Mouse (Mus musculus): ENCODE data around the gene Rln3. TPM values are rescaled to one million over a fixed set of nuclear protein-coding genes. Genes with fewer than 3 reads are reported as not detected.

Rln3 gene
- 0.39 TPM in 1 of 2 replicates, not detected in the other for polyA plus RNA-seq (2015; fragmentation: Nextera tagmentation; extraction: Ambion mirVana)

DNA sequence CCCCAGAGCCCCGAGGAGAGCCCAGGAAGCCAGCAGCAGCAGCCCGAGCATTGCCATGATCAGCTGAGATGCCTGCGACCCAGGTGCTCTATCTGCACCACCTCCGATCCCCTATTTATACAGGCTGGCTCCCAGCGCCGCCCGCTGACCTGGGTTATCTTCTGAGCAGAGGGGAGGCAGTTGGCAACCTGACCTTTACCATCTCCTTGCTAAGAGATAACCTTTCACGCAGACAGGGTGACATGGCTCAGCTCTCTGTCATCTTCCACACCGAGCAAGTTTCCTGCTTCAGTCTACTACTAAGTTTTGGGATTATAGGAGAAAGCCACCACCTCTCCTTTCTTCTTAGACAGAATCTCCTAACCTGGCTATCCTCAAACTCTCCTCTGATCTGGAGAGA lies at the start of gene Rln3:
Gene Rln3, minus strand, starts transcription at position 101 of the 400 bp plus-strand sequence.
- Histone ChIP-seq H3K4me3 (peak within 1 kb of the TSS; percentile 4; the same call in 1 of the 2 replicates), H3K9ac (no peak within 1 kb of the TSS), H3K36me3 (no peaks in the 10 kb centered on the region), H3K4me1 (replicated peaks) (peaks cover 17% of the 10 kb centered on the region), H3K27me3 (peaks cover 35% of the 10 kb centered on the region), H3K4me2 (peak within 1 kb of the TSS; percentile 35), H3K9me3 (replicated peaks) (no peaks in the 10 kb centered on the region), H3K27ac (no peak within 1 kb of the TSS)
- ATAC-seq (replicated peaks; ENCODE audit: insufficient number of reproducible peaks, insufficient read depth, low FRiP score, low read depth) = no peak
- WGBS = 6% methylated on average over 9 of the region's 9 CpGs

GRCm38 (mm10) chr8:84090585-84090984 lies 45.8 kb upstream of the Rln3 start:
- no peak overlapping the region for H3K4me3 ChIP-seq
- 88% methylated on average over 8 of the region's 8 CpGs for WGBS
- no peak overlapping the region for H3K27ac ChIP-seq
- H3K4me1 ChIP-seq (replicated peaks) = no peaks in the 10 kb centered on the region
- no peak overlapping the region for H3K9ac ChIP-seq
- H3K4me2 ChIP-seq = no peak overlapping the region
- ATAC-seq (replicated peaks; ENCODE audit: insufficient number of reproducible peaks, insufficient read depth, low FRiP score, low read depth) = no peak
- no peaks in the 10 kb centered on the region for H3K9me3 ChIP-seq (replicated peaks)
- no peaks in the 10 kb centered on the region for H3K27me3 ChIP-seq
- peaks cover 45% of the 10 kb centered on the region for H3K36me3 ChIP-seq

DNA sequence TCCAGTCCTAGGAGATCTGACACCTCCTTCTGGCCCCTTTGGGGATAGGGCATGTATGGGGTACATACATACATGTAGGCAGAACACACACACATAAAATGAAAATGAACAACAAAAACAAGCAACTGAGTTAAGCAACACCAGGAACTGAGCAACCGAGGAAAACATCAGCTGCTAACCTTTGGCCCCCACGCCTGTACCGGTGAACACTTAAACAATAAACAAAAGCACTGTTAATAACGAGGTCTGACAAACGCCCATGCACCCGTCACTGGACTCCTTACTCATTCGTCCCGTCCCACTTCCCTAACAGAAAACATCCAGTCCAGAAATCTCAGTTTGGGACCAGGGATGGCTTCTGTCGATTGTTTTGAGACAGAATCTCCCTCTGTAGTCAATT lies 44.5 kb upstream of the Rln3 start:
- no peak for ATAC-seq (replicated peaks; ENCODE audit: insufficient number of reproducible peaks, insufficient read depth, low FRiP score, low read depth)
- Histone ChIP-seq H3K4me1 (replicated peaks) (0 out of 2 replicates have a peak, but pooled peaks cover 2% of the 10 kb centered on the region), H3K27ac (no peak overlapping the region), H3K36me3 (peaks cover 35% of the 10 kb centered on the region; the same call in 1 of the 2 replicates), H3K9me3 (replicated peaks) (no peaks in the 10 kb centered on the region), H3K4me3 (no peak overlapping the region), H3K9ac (no peak overlapping the region), H3K4me2 (no peak overlapping the region), H3K27me3 (no peaks in the 10 kb centered on the region)
- WGBS = 80% methylated on average over 9 of the region's 9 CpGs

DNA sequence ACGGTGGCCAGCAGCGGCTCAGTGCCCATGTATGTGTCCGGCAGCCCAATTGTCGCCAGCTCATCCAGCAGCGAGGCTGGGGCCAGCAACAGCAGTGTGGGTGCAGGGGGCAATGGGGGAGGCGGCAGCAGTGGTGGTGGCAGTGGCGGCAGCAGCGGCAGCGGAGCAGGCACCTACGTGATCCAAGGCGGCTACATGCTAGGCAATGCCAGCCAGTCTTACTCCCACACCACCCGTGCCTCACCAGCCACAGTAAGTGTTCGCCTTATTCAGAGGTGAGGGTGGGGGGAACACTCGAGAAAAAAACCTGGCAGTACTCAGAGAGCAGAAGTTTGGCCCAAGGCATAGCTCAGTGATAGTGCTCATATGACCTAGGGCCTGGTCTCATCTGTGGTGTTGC lies 43.0 kb upstream of the Rln3 start:
- WGBS = 92% methylated on average over 14 of the region's 14 CpGs
- H3K9me3 ChIP-seq (replicated peaks) = no peaks in the 10 kb centered on the region
- no peak overlapping the region for H3K27ac ChIP-seq
- no peak for ATAC-seq (replicated peaks; ENCODE audit: insufficient number of reproducible peaks, insufficient read depth, low FRiP score, low read depth)
- H3K4me2 ChIP-seq = no peak overlapping the region
- H3K9ac ChIP-seq = no peak overlapping the region
- no peaks in the 10 kb centered on the region for H3K27me3 ChIP-seq
- H3K4me1 ChIP-seq (replicated peaks) = 0 out of 2 replicates have a peak, but pooled peaks cover 2% of the 10 kb centered on the region
- H3K4me3 ChIP-seq = no peak overlapping the region
- H3K36me3 ChIP-seq = peaks cover 40% of the 10 kb centered on the region; the same call in 1 of the 2 replicates

DNA sequence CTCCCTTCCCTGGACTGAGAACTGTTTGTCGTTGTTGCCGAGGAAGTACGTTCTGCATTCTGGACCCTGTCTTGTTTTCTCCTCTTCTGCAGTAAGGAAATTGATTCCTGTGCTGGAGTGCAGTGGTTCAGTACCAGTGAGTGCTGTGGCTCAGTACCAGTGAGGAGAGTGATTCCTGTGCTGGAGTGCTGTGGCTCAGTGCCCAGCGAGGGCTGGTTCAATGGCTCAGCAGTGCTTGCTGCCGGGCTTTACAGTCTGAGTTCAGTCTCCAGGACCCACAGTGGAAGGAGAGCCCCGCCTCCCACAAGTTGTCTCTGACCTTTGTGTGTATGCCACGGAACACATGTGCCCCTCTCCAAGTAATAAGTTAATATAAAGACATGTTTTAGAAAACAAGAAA lies 42.4 kb upstream of the Rln3 start:
- no peak for ATAC-seq (replicated peaks; ENCODE audit: insufficient number of reproducible peaks, insufficient read depth, low FRiP score, low read depth)

DNA sequence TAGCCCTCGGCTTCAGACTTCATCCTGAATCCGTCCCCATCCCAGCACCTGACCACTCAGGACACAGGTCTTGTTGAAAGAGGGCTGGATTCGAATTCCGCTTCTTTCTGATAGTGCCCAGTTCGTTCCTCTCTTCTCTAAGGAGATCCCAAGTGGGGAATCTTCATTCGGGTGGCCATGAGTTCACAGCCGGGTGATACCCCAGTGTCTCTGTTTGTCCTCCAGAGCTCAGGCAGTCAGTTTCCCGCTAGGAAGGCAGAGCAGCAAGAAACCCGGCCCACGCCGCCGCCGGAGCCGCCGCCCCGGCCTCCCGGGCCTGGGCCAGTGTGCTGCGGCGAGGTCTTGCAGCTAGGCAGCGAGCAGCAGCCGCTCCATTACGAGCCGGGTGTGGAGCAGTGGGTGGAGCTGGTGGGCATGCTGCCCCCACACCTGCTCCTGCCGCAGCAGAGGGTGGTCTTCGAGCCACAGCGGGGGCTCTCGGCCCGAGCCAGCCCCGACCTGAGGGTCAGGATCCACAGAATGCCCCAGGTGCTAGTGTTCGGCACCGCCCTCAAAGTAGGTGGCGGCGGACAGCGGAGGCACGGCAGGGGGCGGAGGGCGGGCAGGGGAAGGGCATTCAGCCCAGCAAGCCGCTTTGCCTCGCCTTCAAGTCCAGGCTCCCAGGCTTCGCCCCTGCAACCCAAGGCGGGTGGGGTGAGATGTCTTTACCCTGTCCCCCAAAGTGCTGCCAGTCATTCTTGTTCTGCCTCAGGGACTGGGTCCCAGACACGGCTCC lies 39.7 kb upstream of the Rln3 start:
- Histone ChIP-seq H3K4me1 (replicated peaks) (0 out of 2 replicates have a peak, but pooled peaks cover 2% of the 10 kb centered on the region), H3K9me3 (replicated peaks) (no peaks in the 10 kb centered on the region), H3K27me3 (no peaks in the 10 kb centered on the region), H3K4me2 (peak overlapping the region; percentile 37), H3K36me3 (peaks cover 54% of the 10 kb centered on the region), H3K4me3 (no peak overlapping the region), H3K9ac (no peak overlapping the region), H3K27ac (no peak overlapping the region)
- no peak for ATAC-seq (replicated peaks; ENCODE audit: insufficient number of reproducible peaks, insufficient read depth, low FRiP score, low read depth)
- WGBS = 62% methylated on average over 42 of the region's 42 CpGs

More for the DNA sequence above, 42.4 kb upstream of the Rln3 start:
- WGBS = 87% methylated on average over 7 of the region's 7 CpGs
- H3K36me3 ChIP-seq = peaks cover 41% of the 10 kb centered on the region; the same call in 1 of the 2 replicates
- no peak overlapping the region for H3K4me2 ChIP-seq
- H3K4me3 ChIP-seq = no peak overlapping the region
- no peaks in the 10 kb centered on the region for H3K9me3 ChIP-seq (replicated peaks)
- no peaks in the 10 kb centered on the region for H3K27me3 ChIP-seq
- no peak overlapping the region for H3K9ac ChIP-seq
- H3K4me1 ChIP-seq (replicated peaks) = 0 out of 2 replicates have a peak, but pooled peaks cover 2% of the 10 kb centered on the region
- no peak overlapping the region for H3K27ac ChIP-seq

GRCm38 (mm10) chr8:84083829-84084241 lies 39.0 kb upstream of the Rln3 start:
- Histone ChIP-seq H3K4me2 (no peak overlapping the region), H3K4me3 (no peak overlapping the region), H3K9ac (no peak overlapping the region), H3K36me3 (peaks cover 54% of the 10 kb centered on the region), H3K9me3 (replicated peaks) (no peaks in the 10 kb centered on the region), H3K4me1 (replicated peaks) (peaks cover 7% of the 10 kb centered on the region), H3K27me3 (no peaks in the 10 kb centered on the region), H3K27ac (no peak overlapping the region)
- WGBS = 47% methylated on average over 8 of the region's 8 CpGs
- ATAC-seq (replicated peaks; ENCODE audit: insufficient number of reproducible peaks, insufficient read depth, low FRiP score, low read depth) = no peak

DNA sequence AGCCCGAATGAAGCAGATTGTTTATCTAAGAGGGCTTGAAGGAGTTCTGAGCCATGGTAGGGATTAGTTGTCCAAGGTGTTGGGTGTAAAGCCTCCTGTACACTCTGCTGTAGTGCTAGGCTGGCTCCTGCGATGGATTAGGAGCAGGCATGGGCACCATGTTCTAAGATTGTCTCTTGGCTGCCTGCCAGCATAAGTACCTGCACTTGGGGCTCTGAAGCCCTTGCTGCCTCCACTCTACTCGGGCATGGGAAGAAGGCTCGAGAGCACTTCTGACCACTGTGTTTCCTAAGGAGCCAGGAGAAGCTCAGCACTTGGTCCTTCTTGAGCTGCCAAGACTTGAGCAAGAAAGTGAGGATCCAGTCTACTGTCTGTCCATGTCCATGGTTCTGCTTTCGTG lies 34.4 kb upstream of the Rln3 start:
- H3K9ac ChIP-seq = no peak overlapping the region

DNA sequence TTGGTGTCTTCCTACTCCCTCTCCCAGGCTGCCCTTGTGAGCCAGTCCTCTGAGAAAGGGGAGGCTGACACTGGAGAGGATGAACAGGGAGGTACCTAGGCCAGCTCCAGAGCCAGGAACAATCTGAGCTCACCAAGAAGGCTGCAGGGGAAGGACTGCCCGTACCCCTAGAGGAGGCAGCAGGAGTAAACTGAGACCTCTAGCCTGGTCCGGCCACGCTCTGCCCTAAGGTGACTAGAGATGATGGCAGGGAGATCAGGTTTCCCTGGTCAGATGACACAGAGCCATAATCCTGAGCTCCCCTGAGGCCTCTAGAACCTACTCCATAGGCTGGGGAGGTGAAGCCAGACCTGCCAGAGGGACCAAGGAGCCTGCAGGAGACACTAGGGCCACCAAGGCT lies 32.0 kb upstream of the Rln3 start:
- H3K4me2 ChIP-seq = no peak overlapping the region
- H3K4me3 ChIP-seq = no peak overlapping the region
- peaks cover 19% of the 10 kb centered on the region for H3K4me1 ChIP-seq (replicated peaks)
- ATAC-seq (replicated peaks; ENCODE audit: insufficient number of reproducible peaks, insufficient read depth, low FRiP score, low read depth) = no peak
- H3K9ac ChIP-seq = no peak overlapping the region
- no peaks in the 10 kb centered on the region for H3K9me3 ChIP-seq (replicated peaks)
- no peak overlapping the region for H3K27ac ChIP-seq
- H3K27me3 ChIP-seq = no peaks in the 10 kb centered on the region
- peaks cover 19% of the 10 kb centered on the region for H3K36me3 ChIP-seq
- WGBS = 80% methylated on average over 3 of the region's 3 CpGs

More for the DNA sequence above, 34.4 kb upstream of the Rln3 start:
- Histone ChIP-seq H3K4me3 (no peak overlapping the region), H3K36me3 (peaks cover 42% of the 10 kb centered on the region), H3K9me3 (replicated peaks) (no peaks in the 10 kb centered on the region), H3K27me3 (no peaks in the 10 kb centered on the region), H3K4me2 (no peak overlapping the region), H3K27ac (no peak overlapping the region), H3K4me1 (replicated peaks) (peaks cover 8% of the 10 kb centered on the region)
- 45% methylated on average over 5 of the region's 5 CpGs for WGBS
- no peak for ATAC-seq (replicated peaks; ENCODE audit: insufficient number of reproducible peaks, insufficient read depth, low FRiP score, low read depth)

DNA sequence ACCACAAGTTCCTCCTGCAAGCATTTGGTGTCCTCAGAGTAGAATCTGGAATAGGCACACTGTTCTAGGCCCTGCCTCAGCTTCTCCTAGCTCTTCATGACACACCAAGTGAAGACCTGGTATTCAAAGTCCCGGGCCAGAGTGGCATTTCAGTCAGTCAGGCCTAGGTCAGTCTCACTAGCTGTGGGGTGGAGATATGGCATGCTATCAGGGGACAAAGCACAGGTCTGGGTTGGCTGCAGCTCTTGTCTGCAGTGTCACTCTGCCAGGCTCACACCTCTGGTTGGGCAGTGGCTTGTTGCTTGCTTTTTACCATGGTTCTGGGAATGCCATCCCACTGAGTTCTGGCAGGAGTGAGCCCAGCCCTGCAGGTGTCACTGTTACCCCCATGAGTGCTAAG lies 31.6 kb upstream of the Rln3 start:
- 81% methylated on average over 1 of the region's 1 CpGs for WGBS
- ATAC-seq (replicated peaks; ENCODE audit: insufficient number of reproducible peaks, insufficient read depth, low FRiP score, low read depth) = no peak
- Histone ChIP-seq H3K9ac (no peak overlapping the region), H3K36me3 (peaks cover 18% of the 10 kb centered on the region), H3K4me2 (no peak overlapping the region), H3K4me3 (no peak overlapping the region), H3K27me3 (no peaks in the 10 kb centered on the region), H3K4me1 (replicated peaks) (peaks cover 22% of the 10 kb centered on the region), H3K9me3 (replicated peaks) (no peaks in the 10 kb centered on the region), H3K27ac (no peak overlapping the region)

DNA sequence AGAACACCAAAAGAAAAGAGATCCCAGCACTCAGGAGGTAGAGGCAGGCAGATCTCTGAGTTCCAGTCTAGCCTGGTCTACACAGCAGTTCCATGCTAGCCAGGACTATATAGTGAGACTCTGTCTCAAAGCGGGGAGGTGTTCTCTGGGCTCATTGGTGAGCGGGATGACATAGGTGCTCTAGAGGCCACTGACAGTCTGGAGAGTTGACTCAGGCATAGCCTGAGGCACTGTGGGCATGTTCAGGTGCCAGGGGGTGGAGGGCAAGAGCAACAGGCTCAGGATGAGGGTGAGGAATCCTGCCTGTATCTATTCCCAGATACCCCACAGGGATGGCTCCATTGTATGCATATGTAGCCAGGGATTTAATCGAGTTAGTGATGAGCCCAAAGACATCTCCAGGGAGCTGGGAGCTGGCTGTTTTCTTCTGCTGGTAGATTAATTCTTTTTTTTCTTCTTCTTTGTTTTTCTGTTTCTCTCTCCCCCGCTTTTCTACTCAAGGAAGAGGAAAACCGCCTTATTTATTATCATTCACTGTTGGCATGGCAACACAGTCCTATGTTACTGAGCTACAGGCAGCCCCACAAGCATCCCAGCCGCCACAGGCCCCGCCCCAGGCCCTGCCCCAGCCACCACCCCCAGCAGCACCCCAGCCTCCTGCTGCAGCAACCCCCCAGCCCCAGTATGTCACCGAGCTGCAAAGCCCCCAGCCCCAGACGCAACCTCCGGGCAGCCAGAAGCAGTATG lies 28.6 kb upstream of the Rln3 start:
- no peaks in the 10 kb centered on the region for H3K27me3 ChIP-seq
- H3K36me3 ChIP-seq = no peaks in the 10 kb centered on the region
- H3K27ac ChIP-seq = no peak overlapping the region
- H3K9me3 ChIP-seq (replicated peaks) = no peaks in the 10 kb centered on the region
- ATAC-seq (replicated peaks; ENCODE audit: insufficient number of reproducible peaks, insufficient read depth, low FRiP score, low read depth) = no peak
- H3K4me2 ChIP-seq = no peak overlapping the region
- WGBS = 67% methylated on average over 9 of the region's 10 CpGs
- peaks cover 44% of the 10 kb centered on the region for H3K4me1 ChIP-seq (replicated peaks)
- H3K4me3 ChIP-seq = no peak overlapping the region
- no peak overlapping the region for H3K9ac ChIP-seq

Measured in heart, embryonic 15.5 days (tissue).